Mouse (Mus musculus) kidney, adult 2 months (tissue): ENCODE results near the gene Fam57b.

Source experiments
- CTCF ChIP-seq: fragments of 200-500 bp; conservative IDR thresholded peaks from 2 replicates; pipeline ENCODE4 v1.5.1; 2011; ENCODE audit warnings: low read depth, mild to moderate bottlenecking, control low read depth, low read length, moderate library complexity, mixed read lengths; ENCODE audit not compliant: insufficient read depth, insufficient read length
- POLR2A ChIP-seq: fragments of 200-500 bp; IDR thresholded peaks from one replicate; pipeline ENCODE4 v1.6.1; 2011; ENCODE audit warnings: low read depth, low read length, control low read depth

GRCm38 (mm10) chr7:126832036-126832598 is 34.6 kb downstream of the Fam57b start:
- peak; percentile 93 for TF ChIP-seq CTCF
- TF ChIP-seq POLR2A, result no peak
